In the genomic region with DNA sequence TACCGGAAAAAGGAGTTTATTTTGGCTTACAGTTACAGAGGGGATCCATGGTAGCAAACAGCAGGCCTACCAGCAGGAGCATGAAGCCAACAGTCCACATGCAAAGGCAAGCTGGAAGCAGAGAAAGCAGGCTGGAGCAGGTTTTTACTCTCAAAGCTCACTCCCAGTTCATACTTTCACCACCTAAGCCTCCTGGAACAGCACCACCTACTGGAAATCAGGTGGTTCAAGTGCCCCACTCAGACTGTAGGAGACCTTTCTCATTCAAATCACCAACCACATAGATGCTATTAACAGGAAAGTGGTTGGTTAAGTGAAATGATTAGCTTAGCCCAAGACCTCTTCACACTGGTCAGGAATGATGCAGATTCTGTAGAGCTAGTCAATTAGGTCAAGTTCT, we compare ENCODE assay signal across 20 mouse cellular contexts.
DNase-seq lines count a peak whose midpoint lies in the region; ATAC-seq and TF ChIP-seq lines count a peak whose summit lies in the region.
"Had no signal": no experiment of that assay in that cellular context is flagged by ENCODE, and none has a peak within 500 bp of the region (broad histone marks: within the 10 kb centered on the region; RNA-seq: fewer than 3 reads in every experiment).

No protein-coding gene starts in this region.

- ATAC-seq in hindbrain, postnatal 0 days: no peak
- ATAC-seq in hindbrain, embryonic 14.5 days (ENCODE audit: low FRiP score): no peak

- peak; percentile 13 for DNase-seq in embryo, embryonic 10.5 days (ENCODE audit: low spot score)
- DNase-seq in embryo, embryonic 10 days (ENCODE audit: low spot score): no peak
- no peak for DNase-seq in hindbrain, postnatal 0 days (ENCODE audit: low spot score)
- DNase-seq in hindbrain, embryonic 14.5 days (ENCODE audit: low spot score): no peak
- peak; percentile 5 for DNase-seq in retina, postnatal 1 day
- no peak for DNase-seq in retina, embryonic 14.5 days (ENCODE audit: low spot score)
- DNase-seq in cerebellum, postnatal 14 days: no peak
- no peak for DNase-seq in ovary, postnatal 14 days (ENCODE audit: low spot score)
- DNase-seq: adrenal gland, adult 8-10 months; cerebellum, adult 2 months; kidney, adult 2 months; kidney, postnatal 4 days; layer of hippocampus, postnatal 36 days; left cerebral cortex, postnatal 4 days; lung, postnatal 36 days; right cerebral cortex, postnatal 25 days had no signal

- H3K4me1 ChIP-seq in hindbrain, postnatal 0 days (ENCODE audit: insufficient read depth, low read length): no peaks in the 10 kb centered on the region
- no peaks in the 10 kb centered on the region for H3K4me1 ChIP-seq in hindbrain, embryonic 14.5 days (replicated peaks; ENCODE audit: control insufficient read depth, insufficient read depth, low read length)

- 83% methylated on average over 1 of the region's 1 CpGs for WGBS in hindbrain, postnatal 0 days
- 91% methylated on average over 1 of the region's 1 CpGs for WGBS in hindbrain, embryonic 14.5 days

- no peaks in the 10 kb centered on the region for H3K9me3 ChIP-seq in hindbrain, postnatal 0 days (ENCODE audit: low read length)
- no peaks in the 10 kb centered on the region for H3K9me3 ChIP-seq in hindbrain, embryonic 14.5 days (ENCODE audit: control insufficient read depth, low read length)
- H3K9me3 ChIP-seq: hindbrain, embryonic 13.5 days; midbrain, embryonic 10.5 days had no signal

- H3K4me3 ChIP-seq in hindbrain, postnatal 0 days (ENCODE audit: low read length): no peak overlapping the region
- H3K4me3 ChIP-seq in hindbrain, embryonic 14.5 days (replicated peaks; ENCODE audit: low read length): no peak overlapping the region
- H3K4me3 ChIP-seq: hindbrain, embryonic 13.5 days; midbrain, embryonic 10.5 days had no signal

- no peak overlapping the region for H3K9ac ChIP-seq in hindbrain, postnatal 0 days (replicated peaks; ENCODE audit: low read length)
- no peak overlapping the region for H3K9ac ChIP-seq in hindbrain, embryonic 14.5 days
- H3K9ac ChIP-seq: hindbrain, embryonic 13.5 days; liver, embryonic 14.5 days had no signal

- no peak overlapping the region for H3K4me2 ChIP-seq in hindbrain, postnatal 0 days (ENCODE audit: low read depth, low read length)
- H3K4me2 ChIP-seq in hindbrain, embryonic 14.5 days (replicated peaks): no peak overlapping the region
- H3K4me2 ChIP-seq: hindbrain, embryonic 13.5 days had no signal

- H3K27me3 ChIP-seq in hindbrain, postnatal 0 days (ENCODE audit: insufficient read depth, low read length): no peaks in the 10 kb centered on the region
- H3K27me3 ChIP-seq in hindbrain, embryonic 14.5 days (ENCODE audit: control insufficient read depth, insufficient read depth, low read length): no peaks in the 10 kb centered on the region
- H3K27me3 ChIP-seq: CH12.LX had no signal

- peak; percentile 36; the same call in 1 of the 2 replicates for TF ChIP-seq CTCF in hindbrain, postnatal 0 days (IDR thresholded peaks at IDR 0.05; ENCODE audit: low read depth)

- no peaks in the 10 kb centered on the region for H3K36me3 ChIP-seq in hindbrain, postnatal 0 days (ENCODE audit: insufficient read depth, low read length)
- H3K36me3 ChIP-seq in hindbrain, embryonic 14.5 days (replicated peaks; ENCODE audit: control insufficient read depth, insufficient read depth): no peaks in the 10 kb centered on the region
- H3K36me3 ChIP-seq: hindbrain, embryonic 13.5 days; midbrain, embryonic 10.5 days had no signal

- H3K27ac ChIP-seq in hindbrain, postnatal 0 days: no peak overlapping the region
- H3K27ac ChIP-seq in hindbrain, embryonic 14.5 days: no peak overlapping the region
- H3K27ac ChIP-seq: hindbrain, embryonic 13.5 days; liver, embryonic 14.5 days; midbrain, embryonic 10.5 days had no signal

Comparison
In these comparisons a context has a peak if more than half of its experiments do, and no peak if none do; other contexts are left out.
1. DNase-seq: peak in embryo, embryonic 10.5 days (single experiment) and retina, postnatal 1 day (single experiment); none in embryo, embryonic 10 days (single experiment), hindbrain, postnatal 0 days (single experiment), hindbrain, embryonic 14.5 days (single experiment), retina, embryonic 14.5 days (single experiment), cerebellum, postnatal 14 days (0 of 2) and ovary, postnatal 14 days (single experiment).